Mouse (Mus musculus) heart, embryonic 16.5 days (tissue): ENCODE data around the gene Abcd4. TPM values are rescaled to one million over a fixed set of nuclear protein-coding genes. Genes with fewer than 3 reads are reported as not detected.
A peak's percentile ranks its signal among the peaks of the same experiment; 100 is the strongest.

ENCODE experiments used
- ATAC-seq: fragments of 200-750 bp; cut with Nextera tagmentation; replicated peaks from 2 replicates; pipeline ENCODE4 v1.8.0; 2017; ENCODE audit warnings: moderate number of reproducible peaks; ENCODE audit not compliant: insufficient read depth, low FRiP score; ENCODE audit errors: extremely low read depth
- H3K27ac ChIP-seq: fragments of 300-500 bp; sonication (generic); 2 replicates; pipeline ENCODE4 v1.5.1; 2014; ENCODE audit warnings: mild to moderate bottlenecking, low read length, control low read depth, moderate library complexity
- H3K27me3 ChIP-seq: fragments of 300-500 bp; sonication (generic); 2 replicates; pipeline ENCODE4 v1.6.1; 2014; ENCODE audit warnings: low read length, mixed read lengths; ENCODE audit not compliant: control insufficient read depth, insufficient read depth
- H3K36me3 ChIP-seq: fragments of 300-500 bp; sonication (generic); 2 replicates; pipeline ENCODE4 v1.6.1; 2014; ENCODE audit not compliant: control insufficient read depth, insufficient read depth
- H3K4me1 ChIP-seq: fragments of 300-500 bp; sonication (generic); 2 replicates; pipeline ENCODE4 v1.6.1; 2014; ENCODE audit warnings: low read length, mixed read lengths; ENCODE audit not compliant: control insufficient read depth, insufficient read depth
- H3K4me2 ChIP-seq: fragments of 300-500 bp; sonication (generic); 2 replicates; pipeline ENCODE4 v1.6.1; 2014; ENCODE audit warnings: low read depth, mild to moderate bottlenecking, control low read depth, low read length
- H3K4me3 ChIP-seq: fragments of 300-500 bp; sonication (generic); 2 replicates; pipeline ENCODE4 v1.5.1; 2014; ENCODE audit warnings: mild to moderate bottlenecking, control low read depth, low read length
- H3K9ac ChIP-seq: fragments of 300-500 bp; sonication (generic); 2 replicates; pipeline ENCODE4 v1.6.1; 2014; ENCODE audit warnings: low read length, control low read depth
- H3K9me3 ChIP-seq: fragments of 300-500 bp; sonication (generic); replicated peaks from 2 replicates; pipeline ENCODE4 v1.6.1; 2016; ENCODE audit warnings: low read length; ENCODE audit not compliant: control insufficient read depth
- WGBS: fragments of 180-500 bp; shearing (Covaris S2); extraction: QIAGEN DNeasy Blood & Tissue Kit; methylation state at CpG from one replicate; pipeline ENCODE4 v1.1.7; 2014; 5-methylcytosine and 5-hydroxymethylcytosine counted together
- polyA plus RNA-seq: library from polyadenylated mRNA; unstranded; fragments of >200 nt; fragmentation: Nextera tagmentation; extraction: Ambion mirVana; gene quantifications from 2 replicates; pipeline ENCODE4 v1.2.1, GENCODE M21; 2015

Gene Abcd4
- polyA plus RNA-seq, 1 experiment from 2014 or later, result 11.7 TPM

DNA sequence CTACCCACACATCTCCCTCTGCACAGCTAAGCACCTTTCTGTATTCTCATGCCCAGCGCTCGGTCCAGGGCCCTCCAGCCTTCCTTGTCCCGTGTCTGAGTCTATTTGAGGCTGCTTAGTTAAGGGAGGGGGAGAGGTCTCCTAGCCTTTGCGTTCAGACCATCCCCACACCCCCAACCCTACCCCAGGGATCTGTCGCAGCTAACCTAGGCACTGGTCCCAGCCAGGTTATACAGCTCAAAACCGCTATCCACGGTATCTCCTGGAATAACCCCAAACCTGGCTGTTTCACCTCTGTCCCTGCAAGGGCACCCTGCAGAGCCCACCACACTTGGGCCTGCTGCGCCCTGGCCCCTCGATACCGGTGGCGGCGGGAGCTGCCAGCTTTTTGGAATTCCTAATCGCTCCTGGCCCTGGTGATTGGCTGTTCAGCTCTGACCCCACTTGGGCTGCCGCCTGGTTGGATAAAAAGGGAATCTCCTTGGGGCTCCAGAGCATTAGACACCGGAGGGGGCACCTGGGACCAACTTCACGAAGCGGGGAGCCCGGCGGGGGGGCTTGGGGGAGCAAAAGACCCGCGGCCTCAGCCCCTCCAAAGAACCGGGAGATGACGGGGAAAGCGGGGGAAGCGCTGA is 47.8 kb downstream of the Abcd4 start, which contains the start of gene Vsx2:
Vsx2 (plus strand) TSS at position 427 of the 635 bp plus-strand sequence.
- no peak; the same call in 1 of the 2 replicates for ATAC-seq
- WGBS, result 2% methylated on average over 25 of the region's 25 CpGs
- H3K4me2 ChIP-seq, result peak within 1 kb of the TSS; percentile 47
- no peak within 1 kb of the TSS for H3K27ac ChIP-seq
- H3K9ac ChIP-seq, result peak within 1 kb of the TSS; percentile 26; the same call in 1 of the 2 replicates
- peak within 1 kb of the TSS; percentile 36 for H3K4me3 ChIP-seq
- peaks cover 20% of the 10 kb centered on the region for H3K4me1 ChIP-seq
- peaks cover 66% of the 10 kb centered on the region for H3K27me3 ChIP-seq
- H3K9me3 ChIP-seq, result no peaks in the 10 kb centered on the region
- no peaks in the 10 kb centered on the region for H3K36me3 ChIP-seq

DNA sequence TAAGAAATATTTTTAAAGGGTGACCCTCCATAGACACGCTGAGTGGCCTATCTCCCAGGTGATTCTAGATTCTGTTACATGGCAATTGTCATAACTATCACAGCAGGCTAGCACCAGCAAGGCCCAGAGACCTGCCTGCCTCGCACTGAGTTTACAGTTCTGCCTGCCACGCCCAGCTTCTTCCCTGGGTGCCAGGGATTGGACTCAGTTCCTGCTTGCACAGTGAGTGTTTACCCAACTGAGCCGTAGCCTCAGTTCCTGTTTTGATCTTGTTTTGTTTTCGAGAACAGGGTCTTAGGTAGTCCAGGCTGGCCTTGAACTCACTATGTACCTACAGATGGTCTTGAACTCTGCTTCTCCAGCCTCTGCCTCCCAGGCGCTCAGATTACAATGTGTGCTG is 49.6 kb downstream of the Abcd4 start:
- WGBS, result 80% methylated on average over 6 of the region's 6 CpGs
- Histone ChIP-seq H3K27ac (no peak overlapping the region), H3K4me1 (peaks cover 20% of the 10 kb centered on the region), H3K9me3 (no peaks in the 10 kb centered on the region), H3K4me3 (no peak overlapping the region), H3K9ac (no peak overlapping the region), H3K36me3 (no peaks in the 10 kb centered on the region), H3K4me2 (no peak overlapping the region), H3K27me3 (peaks cover 52% of the 10 kb centered on the region)
- no peak for ATAC-seq

DNA sequence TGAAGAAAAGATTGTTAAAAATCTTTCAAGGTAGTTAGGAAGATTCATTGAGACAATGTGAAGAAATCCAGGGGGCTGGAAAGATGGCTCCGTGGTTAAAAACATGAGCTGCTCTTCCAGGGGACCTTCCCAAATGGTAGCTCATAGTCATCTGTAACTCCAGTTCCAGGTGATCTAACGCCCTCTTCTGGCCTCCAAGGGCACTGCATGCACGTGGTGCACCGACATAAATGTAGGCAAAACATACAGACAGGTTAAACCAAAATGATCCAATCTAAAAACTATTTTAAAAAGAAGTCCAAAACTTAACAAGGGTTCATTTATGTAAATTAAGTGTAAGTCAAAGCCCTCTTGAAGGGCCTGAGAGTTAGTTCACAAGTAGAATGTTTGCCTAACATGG is 54.7 kb downstream of the Abcd4 start:
- H3K4me3 ChIP-seq, result no peak overlapping the region
- H3K9me3 ChIP-seq, result 0 out of 2 replicates have a peak, but pooled peaks cover 3% of the 10 kb centered on the region
- ATAC-seq, result no peak
- no peak overlapping the region for H3K9ac ChIP-seq
- 51% methylated on average over 4 of the region's 4 CpGs for whole genome bisulfite sequencing
- no peaks in the 10 kb centered on the region for H3K4me1 ChIP-seq
- no peak overlapping the region for H3K4me2 ChIP-seq
- peaks cover 6% of the 10 kb centered on the region for H3K27me3 ChIP-seq
- no peak overlapping the region for H3K27ac ChIP-seq
- H3K36me3 ChIP-seq, result no peaks in the 10 kb centered on the region

DNA sequence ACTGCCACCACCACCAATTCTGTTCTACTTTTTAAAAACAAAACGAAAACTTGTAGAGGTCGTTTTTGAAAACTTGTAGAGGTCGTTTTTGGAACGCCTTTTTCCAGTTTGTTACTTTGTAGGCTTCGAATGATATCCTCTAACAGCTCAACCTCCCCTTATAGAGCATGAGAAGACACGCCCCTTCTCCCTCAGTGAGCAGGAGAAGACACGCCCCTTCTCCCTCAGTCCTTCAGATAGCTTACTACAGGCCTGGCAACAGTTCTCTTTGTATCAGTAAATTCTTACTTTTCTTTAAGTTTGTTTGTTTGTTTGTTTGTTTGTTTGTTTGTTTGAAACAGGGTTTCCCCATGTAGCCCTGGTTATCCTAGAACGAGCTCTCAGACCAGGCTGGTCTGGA is 62.0 kb downstream of the Abcd4 start:
- no peaks in the 10 kb centered on the region for H3K4me1 ChIP-seq
- H3K27me3 ChIP-seq, result no peaks in the 10 kb centered on the region
- H3K36me3 ChIP-seq, result no peaks in the 10 kb centered on the region
- 55% methylated on average over 8 of the region's 8 CpGs for WGBS
- 0 out of 2 replicates have a peak, but pooled peaks cover 3% of the 10 kb centered on the region for H3K9me3 ChIP-seq
- H3K4me2 ChIP-seq, result no peak overlapping the region
- no peak for ATAC-seq
- no peak overlapping the region for H3K9ac ChIP-seq
- H3K27ac ChIP-seq, result no peak overlapping the region
- no peak overlapping the region for H3K4me3 ChIP-seq

Other genes with a start within 250 kb of the Abcd4 start
- 37.1 and 38.9 TPM in 2 replicates for gene Entpd5, start 208.4 kb downstream of the Abcd4 start, polyA plus RNA-seq
- gene Bbof1, start 208.3 kb downstream of the Abcd4 start, polyA plus RNA-seq, result 2.5 and 2.6 TPM in 2 replicates
- 21.1 and 25.1 TPM in 2 replicates for gene Rnf113a2, start 200.2 kb downstream of the Abcd4 start, polyA plus RNA-seq
- 70.3 and 72.9 TPM in 2 replicates for gene Aldh6a1, start 166.4 kb downstream of the Abcd4 start, polyA plus RNA-seq
- gene Lin52, start 166.0 kb downstream of the Abcd4 start, polyA plus RNA-seq, result 16.2 and 18.1 TPM in 2 replicates
- not detected in 2 replicates for gene Vsx2, start 47.7 kb downstream of the Abcd4 start, polyA plus RNA-seq
- 0.12 TPM in 1 of 2 replicates, not detected in the other for gene Vrtn, start 23.6 kb upstream of the Abcd4 start, polyA plus RNA-seq
- 0.14 TPM in 1 of 2 replicates, not detected in the other for gene Syndig1l, start 81.4 kb upstream of the Abcd4 start, polyA plus RNA-seq
- gene Npc2, start 155.7 kb upstream of the Abcd4 start, polyA plus RNA-seq, result 52.8 and 59.4 TPM in 2 replicates
- 157 and 160 TPM in 2 replicates for gene Isca2, start 155.8 kb upstream of the Abcd4 start, polyA plus RNA-seq